Mouse (Mus musculus) brain, adult 2 months (tissue): ENCODE measurements around the gene St6galnac3.
"Not testable (repeated sequence)": the region's sequence is repeated elsewhere in the genome, so short reads cannot be mapped to it uniquely, and the experiment has no call there.

Experiments
- DNase-seq: peaks from one replicate; pipeline ENCODE4 v3.0.0; 2011; ENCODE audit warnings: low read depth, low spot score

The St6galnac3 gene

DNA sequence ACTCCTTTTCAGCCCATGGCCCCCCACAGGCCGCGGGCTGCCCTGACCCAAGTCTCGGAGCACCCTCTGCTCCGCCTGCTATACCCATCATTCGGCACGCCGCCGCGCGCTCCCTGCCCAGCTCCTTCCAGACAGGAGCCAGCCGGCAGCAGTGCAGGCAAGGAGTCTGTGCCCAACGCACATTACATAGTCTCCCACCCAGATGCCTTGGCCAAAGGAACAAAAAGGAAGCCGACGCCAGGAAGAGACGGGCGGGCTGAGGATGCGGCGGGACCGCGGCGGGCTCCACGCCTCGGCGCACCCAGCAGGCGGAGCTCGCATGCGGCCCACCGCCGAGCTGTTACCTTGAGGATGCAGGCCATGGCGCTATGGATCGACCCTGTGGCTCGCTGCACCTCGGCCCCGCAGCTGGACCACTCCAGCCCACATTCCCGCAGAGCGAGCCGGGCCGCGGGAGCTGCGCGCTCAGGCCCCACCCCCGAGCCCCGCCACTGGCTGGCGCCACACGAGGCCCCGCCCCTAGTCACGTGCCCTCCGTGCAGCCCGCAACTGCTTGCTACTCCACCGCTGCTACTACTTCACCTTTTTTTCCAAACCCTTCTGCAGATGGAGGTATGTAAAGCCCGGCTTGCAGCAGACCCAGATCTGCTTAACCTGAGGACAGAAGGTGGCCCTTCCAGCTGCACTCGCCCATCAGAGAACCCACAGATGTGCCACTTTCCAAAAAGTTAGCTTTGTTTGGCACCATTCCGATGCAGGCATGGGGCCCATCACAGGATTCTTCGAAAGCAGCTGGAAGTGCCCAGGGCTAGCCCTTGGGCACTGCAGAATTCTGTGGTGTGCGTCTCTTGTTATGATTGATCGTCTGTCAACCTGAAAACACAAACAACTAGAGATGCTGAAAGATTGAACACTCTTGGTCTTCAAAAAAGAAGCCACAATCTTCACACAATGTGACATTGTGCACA, at the start of gene St6galnac3:
Gene St6galnac3 (minus strand): TSS at position 474 of the 968 bp plus-strand sequence.
- DNase-seq, result peak; percentile 90

DNA sequence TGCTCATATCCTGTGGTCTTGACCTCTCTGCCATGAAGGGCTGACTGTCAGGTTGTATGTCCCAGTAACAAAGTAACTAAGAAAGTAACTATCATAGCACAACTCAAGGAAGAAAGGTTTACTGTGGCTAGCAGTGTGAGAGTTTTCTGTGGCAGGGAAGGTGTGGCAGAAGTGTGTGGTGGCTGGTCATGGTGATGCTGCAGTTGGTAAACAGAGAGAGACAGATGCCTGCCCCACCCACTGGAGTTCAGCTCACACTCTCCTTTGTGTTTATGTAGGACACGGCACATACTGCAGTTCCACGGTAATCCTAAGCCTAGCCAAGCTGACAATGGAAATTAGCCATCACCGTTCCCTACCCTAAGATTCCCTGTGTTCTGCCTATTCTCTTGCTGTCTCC, 49.6 kb upstream of the St6galnac3 start:
- no peak for DNase-seq

DNA sequence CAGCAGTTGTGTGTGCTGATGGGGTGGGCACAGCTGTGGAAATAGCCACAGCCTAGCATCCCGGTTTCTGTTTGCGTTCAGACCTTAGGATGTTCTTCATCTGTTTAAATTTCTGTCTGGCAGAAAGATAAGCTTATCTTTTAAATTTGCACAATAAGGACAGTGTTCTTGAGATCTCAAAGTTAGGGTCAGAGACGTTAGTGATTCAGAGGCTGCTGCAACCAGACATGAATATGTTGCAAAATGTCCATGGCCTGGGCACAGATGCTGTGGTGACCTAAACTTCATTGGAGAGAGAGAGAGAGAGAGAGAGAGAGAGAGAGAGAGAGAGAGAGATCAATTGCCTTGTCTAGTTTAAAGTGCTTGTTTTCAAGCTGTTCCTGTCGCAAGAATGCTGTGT, 46.5 kb upstream of the St6galnac3 start:
- no peak for DNase-seq

GRCm38 (mm10) chr3:153770573-153770972, 45.6 kb upstream of the St6galnac3 start:
- DNase-seq, result peak; percentile 27

DNA sequence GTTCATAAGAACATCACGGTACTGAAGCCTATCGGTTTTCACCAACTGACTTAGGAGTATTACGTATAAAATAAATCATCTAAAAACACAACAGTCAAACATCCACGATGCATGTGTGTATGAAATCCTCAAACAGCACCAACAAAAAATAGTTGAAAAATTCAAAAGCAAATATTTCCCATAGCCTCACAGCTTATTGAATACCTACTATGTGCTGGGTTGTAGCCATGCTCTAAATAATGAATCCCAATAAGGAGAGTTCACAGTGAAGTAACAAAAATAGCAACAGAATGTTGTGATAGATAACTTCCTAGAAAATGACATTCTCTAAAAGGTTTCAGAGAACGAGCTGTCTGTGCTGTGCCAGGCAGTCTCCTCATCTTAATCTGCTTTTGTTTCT, 44.2 kb upstream of the St6galnac3 start:
- DNase-seq, result no peak

DNA sequence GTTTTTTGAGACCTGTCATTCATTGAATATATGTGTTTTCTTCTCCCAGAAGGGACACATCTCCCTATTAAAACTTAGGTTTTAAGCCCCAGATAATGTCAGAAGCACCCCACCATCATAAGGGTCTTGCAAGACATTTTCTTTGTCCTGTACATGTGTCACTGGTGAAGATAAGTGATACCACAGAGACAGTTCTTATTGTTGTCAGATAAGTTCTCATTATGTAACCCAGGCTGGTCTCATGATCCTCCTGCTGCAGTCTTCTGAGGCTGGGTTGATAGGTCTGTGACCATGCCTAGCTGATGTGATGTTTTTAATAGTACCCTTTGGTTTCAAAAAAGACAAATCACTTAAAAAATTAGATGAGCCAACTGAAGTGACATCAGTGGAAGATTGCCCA, 40.2 kb upstream of the St6galnac3 start:
- DNase-seq, result no peak

DNA sequence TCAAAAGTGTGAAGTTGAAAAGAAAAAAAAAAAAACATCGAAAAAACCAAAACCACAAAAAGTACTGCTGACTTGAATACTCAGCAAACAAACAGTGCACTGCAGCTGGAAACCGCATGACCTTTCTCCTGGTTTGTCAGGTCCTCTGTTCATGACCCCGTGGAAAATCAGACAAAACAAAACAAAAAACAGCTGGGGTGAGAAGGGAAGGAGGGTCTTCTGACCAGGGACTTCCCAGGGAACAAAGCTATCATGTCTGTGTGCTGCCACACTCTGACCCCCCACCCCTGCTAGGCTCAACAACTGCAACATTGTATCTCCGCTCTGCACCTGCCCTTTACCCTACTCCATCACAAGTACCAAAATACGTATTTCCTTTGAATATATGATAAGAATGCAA, 39.8 kb upstream of the St6galnac3 start:
- no peak for DNase-seq

- DNase-seq, result no peak
These were observed 36.2 kb upstream of the St6galnac3 start for GRCm38 (mm10) chr3:153761171-153761570.

- no peak for DNase-seq
These were observed 34.3 kb upstream of the St6galnac3 start for GRCm38 (mm10) chr3:153759269-153759668.

DNA sequence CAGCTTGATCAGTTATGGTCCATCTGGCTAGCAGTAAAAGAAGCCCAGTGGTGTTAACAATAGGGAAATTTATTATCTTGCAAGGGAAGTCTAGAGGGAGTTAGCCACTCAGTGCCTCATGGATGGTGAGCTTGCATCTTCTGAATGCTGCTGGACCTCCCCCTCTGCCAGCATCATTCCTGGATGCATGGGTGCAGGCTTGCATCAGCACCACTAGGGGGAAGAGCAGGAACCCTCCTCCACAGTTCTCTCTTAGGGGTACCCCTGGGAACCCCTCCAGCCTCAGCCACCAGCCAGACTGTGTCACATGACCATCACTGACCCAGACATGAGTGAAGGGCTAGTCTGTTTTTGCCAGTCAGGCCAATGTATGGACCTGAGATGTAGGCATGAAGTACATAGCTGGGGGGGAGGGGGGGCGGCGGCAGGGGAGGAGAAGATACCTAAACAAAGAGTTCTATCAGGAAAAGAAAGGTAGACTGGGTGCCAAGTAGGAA, 31.6 kb upstream of the St6galnac3 start:
- DNase-seq, result no peak

DNA sequence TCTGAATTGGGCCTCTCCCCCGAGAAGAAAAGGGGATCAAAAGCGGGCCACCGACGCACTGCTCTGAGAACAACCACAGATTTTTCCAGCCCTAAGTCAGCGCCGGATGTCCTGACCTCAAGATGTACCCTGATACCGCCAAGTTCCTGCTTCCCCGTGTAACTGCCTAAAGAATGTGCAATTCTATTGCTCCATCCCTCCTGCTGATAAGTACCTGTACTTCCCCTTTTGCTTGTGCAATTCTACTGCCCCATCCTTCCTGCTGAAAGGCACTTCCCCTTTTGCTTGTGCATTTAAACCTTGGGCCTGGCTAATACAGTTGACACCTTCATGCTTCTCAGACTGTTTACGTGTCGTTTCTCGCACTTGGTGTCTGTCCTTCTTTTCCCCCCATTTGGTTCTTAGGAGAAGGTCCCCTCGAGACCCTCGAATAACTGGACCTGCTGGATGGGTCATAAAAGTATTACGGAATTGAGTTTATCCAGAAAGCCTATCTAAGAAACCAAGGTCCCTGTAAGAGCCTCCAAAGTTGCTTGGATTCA, 30.9 kb upstream of the St6galnac3 start:
- DNase-seq, result not testable (repeated sequence)

- no peak for DNase-seq
These were observed 26.5 kb upstream of the St6galnac3 start for GRCm38 (mm10) chr3:153751435-153751834.

DNA sequence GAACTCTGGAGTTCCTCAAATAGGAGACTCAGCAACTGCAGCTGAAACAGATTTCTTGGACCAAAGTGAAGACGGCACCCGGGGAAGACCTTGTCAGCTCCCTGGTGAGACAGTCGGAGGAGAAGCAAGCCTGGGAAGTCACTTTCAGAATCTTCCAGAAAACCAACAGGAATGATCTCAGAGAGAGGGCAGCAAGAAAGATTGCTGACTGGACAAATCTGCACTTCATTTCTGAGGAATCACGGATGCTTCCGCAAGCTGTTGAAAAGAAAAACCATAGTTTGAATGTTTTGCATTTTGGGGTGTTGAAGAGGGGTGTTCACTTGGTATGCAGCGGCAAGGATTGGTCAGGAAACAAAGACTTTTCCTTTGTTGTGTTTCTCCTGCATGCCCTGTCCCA, 24.4 kb upstream of the St6galnac3 start:
- DNase-seq, result no peak

GRCm38 (mm10) chr3:153748293-153748692, 23.3 kb upstream of the St6galnac3 start:
- no peak for DNase-seq

DNA sequence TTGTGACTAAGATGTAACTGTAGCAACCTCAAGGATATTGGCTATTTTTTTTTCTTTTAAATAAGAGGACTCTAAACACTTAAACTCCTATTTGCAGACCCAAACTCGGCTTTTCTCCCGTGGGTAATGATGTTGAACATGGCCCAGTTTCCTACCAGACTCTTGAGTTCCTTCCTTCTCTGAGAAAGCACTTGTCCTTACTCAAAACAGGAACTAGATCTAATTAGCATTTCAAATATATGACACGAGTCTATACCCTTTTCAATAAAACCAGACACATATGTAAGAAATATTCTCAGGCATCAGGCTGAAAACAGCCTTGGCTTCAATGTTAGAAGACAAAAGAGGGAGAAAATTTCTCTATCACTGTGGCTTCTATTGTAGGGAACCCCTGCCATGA, 20.1 kb upstream of the St6galnac3 start:
- DNase-seq, result no peak

- DNase-seq, result no peak
These were observed 19.5 kb upstream of the St6galnac3 start for GRCm38 (mm10) chr3:153744447-153744846.

DNA sequence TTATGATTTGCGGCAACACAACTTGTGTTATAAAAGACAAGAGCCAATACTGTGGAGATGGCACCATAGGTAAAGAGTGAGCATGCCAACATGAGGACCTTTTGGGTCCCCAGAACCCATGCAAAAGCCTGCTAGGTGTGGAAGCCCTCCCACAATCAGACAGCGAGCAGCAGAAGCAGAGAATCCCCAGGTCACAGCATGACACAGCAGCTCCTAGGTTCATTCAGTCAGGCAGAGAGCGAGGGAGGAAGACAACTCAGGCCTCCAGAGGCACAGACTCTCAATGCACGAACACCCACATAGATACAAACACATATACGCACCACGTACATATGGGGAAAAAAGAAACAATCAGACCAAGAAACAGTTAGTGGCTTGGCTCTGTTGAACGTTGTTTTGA, 16.8 kb upstream of the St6galnac3 start:
- no peak for DNase-seq

- DNase-seq, result no peak
These were observed 14.4 kb upstream of the St6galnac3 start for GRCm38 (mm10) chr3:153739351-153739750.

- peak; percentile 46 for DNase-seq
These were observed 13.4 kb upstream of the St6galnac3 start for GRCm38 (mm10) chr3:153738421-153738820.

- peak; percentile 82 for DNase-seq
These were observed 11.8 kb upstream of the St6galnac3 start for GRCm38 (mm10) chr3:153736756-153737280.

GRCm38 (mm10) chr3:153735796-153736549, 11.0 kb upstream of the St6galnac3 start:
- peak; percentile 80 for DNase-seq

DNA sequence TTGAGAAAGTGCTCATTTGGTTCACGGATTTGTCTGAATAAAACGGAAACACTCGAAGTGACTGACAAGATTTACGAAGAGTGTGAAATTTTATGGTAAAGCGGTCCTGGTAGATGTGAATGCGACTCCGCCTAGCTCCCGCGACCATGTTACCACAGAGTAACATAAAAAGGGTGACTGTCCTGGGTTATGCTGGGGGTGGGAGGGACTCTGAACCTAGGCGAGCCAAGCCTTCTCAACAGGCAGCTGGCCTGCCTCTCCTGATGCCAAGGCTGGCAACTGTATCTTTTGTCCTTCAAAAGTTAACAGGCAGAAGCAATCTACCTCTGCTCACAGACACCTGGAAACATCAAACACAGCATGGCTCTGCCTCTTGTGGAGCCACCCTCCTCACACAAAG, 9.8 kb upstream of the St6galnac3 start:
- no peak for DNase-seq
